Mouse (Mus musculus): ENCODE measurements around the gene Gpatch2. TPM values are rescaled to one million over a fixed set of nuclear protein-coding genes. Genes with fewer than 3 reads are reported as not detected.

Gpatch2 gene
- polyA plus RNA-seq (2014; fragmentation: Illumina TruSeq; extraction: RNeasy Lipid Tissue Mini Kit (QIAGEN cat#74804); ENCODE audit: low replicate concordance), result 20.9 TPM

GRCm38 (mm10) chr1:187215181-187216116 is at the start of gene Gpatch2, which contains the start of gene Spata17:
Gene Gpatch2, plus strand, starts transcription at chr1:187215508.
Gene Spata17, minus strand, starts transcription at chr1:187215465.

Other genes with a start within 250 kb of the Gpatch2 start
- gene D1Pas1, start 248.1 kb upstream of the Gpatch2 start, polyA plus RNA-seq (2014; fragmentation: Illumina TruSeq; extraction: RNeasy Lipid Tissue Mini Kit (QIAGEN cat#74804); ENCODE audit: low replicate concordance), result not detected
- 0.56 TPM for gene Spata17, start within 50 bp of the Gpatch2 start, polyA plus RNA-seq (2014; fragmentation: Illumina TruSeq; extraction: RNeasy Lipid Tissue Mini Kit (QIAGEN cat#74804); ENCODE audit: low replicate concordance)

All from small intestine, adult 10 weeks (tissue).